Mouse (Mus musculus) bone marrow macrophage, adult 2 months (primary cell): ENCODE data around the gene Itga2b.

Experiments
- CTCF ChIP-seq: IDR thresholded peaks from 2 replicates; pipeline ENCODE4 v1.5.1; 2012; ENCODE audit warnings: low read depth, mild to moderate bottlenecking, low read length, moderate library complexity
- POLR2A ChIP-seq: IDR thresholded peaks from 2 replicates; pipeline ENCODE4 v1.6.1; 2012; ENCODE audit warnings: mild to moderate bottlenecking, low read depth, low read length, borderline replicate concordance

GRCm38 (mm10) chr11:102436471-102436790 is 33.5 kb downstream of the Itga2b start:
- TF ChIP-seq CTCF (no peak), POLR2A (no peak)
